Mouse (Mus musculus): ENCODE measurements around the gene Olfr1340.

The Olfr1340 gene

DNA sequence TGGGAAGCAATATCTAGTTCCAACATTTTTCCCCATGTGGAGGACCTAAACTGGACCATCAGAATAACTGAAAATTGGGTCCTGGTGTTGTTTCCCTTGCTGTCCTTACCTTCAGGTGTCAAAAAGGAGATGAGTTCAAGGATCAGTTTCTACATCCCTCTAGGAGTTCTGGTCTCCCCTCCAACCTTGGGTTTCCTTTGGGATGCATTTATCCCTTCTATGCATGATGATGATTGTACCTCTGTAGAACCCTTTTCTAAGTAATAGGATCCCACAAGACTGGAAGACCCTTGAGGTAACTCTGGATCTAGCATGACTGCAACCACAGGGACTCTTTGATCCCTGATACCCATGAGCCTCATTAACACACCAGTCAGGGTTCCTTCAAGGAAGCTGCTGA is at the start of gene Olfr1340:
Gene Olfr1340 (plus strand): TSS at position 301 of the 400 bp plus-strand sequence.
- no peak for DNase-seq (ENCODE audit: low read depth, low spot score)

DNA sequence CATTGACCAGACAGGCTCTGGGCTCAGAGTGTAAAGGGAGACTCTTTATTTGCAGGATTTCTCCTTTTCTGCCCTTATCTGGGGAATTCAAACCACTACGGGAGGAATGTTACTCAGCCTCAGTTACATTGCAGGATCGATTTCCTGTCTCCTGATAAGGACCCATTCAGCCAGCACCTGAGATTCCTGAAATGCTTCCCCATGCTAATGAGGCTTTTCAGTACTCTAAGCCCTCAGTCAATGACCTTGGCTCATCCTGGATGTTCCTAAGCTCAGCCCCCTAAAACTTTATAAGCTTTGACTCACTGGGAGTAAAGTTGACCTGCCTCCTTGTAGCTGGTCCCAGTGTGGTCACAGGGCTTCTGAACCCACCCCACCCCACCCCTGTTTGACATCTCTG is 32.9 kb upstream of the Olfr1340 start:
- DNase-seq (ENCODE audit: low read depth, low spot score): no peak

DNA sequence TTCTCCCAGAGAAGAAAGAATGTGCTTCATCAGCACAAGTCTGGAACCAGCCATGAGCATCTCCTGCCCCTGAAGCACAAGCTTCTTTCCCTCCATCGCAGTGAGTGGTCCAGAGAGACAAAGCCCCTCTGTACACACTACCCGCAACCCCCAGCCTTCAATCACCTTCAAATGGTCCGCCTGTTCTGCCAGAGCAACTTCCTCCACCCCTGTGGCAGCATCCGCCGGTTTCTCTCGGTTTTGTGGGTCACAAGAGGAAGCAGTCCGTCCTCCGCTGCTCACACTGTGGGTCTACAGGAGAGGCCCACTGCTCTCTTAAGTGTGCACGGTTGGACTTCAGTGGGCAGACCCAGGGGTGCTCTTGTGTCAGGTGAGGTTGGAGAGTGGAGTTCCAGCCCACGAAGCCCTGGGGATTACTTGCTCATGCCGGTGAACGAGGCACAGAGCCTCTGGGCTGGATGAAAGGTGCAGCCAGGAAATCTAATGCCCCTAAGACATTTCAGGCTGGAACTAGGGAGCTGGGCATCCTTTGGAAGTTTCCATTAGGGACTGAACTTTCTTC is 27.4 kb upstream of the Olfr1340 start, which contains the start of gene Olfr1342:
Gene Olfr1342 (minus strand): TSS at position 345 of the 562 bp plus-strand sequence.
- no peak for DNase-seq (ENCODE audit: low read depth, low spot score)

DNA sequence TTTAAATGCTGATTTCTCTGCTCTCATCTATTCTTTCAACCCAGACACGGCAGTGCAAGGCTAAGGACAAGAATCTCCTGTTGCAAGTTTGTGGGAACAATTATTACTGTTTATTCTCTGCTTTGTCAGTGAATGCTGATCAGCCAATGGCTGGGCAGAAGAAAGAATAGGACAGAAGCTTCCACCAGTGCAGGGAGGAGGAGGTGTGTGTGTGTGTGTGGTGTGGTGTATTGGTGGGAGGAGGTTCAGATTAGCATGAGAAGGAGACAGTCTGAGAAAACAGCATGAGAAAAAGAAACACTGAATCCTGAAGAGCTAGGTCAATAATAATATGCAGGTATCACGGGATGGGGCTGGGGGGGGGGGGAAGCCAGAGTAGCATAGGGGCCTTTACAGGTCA is 26.1 kb upstream of the Olfr1340 start:
- no peak for DNase-seq (ENCODE audit: low read depth, low spot score)

DNA sequence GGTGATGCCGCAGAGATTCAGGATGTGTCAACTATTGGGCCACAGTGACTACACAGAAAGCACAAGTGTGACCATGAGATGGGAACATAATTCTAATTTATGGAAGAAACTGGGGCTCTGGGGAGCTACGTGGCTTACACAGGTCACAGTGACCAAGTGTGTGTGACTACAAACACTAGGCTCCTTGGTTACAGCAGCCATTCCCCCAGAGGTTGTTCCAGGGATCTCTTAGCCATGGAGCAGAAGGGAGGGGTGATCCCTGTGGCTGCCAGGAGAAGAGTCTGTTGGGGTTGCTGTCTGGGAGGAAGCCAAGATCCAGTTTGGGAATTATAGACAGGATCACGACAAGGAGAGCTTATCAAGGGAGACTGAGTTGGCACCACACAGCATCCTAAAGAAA is 16.7 kb upstream of the Olfr1340 start, which contains the start of gene Olfr1341:
Gene Olfr1341 (plus strand): TSS at position 301 of the 400 bp plus-strand sequence.
- no peak for DNase-seq (ENCODE audit: low read depth, low spot score)

DNA sequence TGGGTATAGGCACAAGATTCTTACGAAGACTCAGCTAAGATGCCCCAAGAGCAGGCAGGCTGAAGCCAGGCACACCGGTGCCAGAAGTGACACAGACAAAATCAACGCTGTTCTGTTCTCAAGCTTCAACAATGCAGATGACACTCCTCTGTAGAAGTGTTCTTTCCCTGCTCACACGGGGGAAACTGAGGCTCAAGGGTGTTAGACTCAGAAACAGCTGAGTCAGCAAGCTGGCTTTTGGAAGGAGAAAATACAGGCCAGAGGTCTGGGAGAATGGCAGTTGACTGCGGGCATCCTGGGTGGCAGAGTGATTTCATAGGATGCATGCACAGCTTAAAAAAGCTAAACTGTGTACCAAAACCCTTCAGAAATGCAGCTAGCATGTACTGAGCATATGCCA is 11.9 kb upstream of the Olfr1340 start:
- no peak for DNase-seq (ENCODE audit: low read depth, low spot score)

DNA sequence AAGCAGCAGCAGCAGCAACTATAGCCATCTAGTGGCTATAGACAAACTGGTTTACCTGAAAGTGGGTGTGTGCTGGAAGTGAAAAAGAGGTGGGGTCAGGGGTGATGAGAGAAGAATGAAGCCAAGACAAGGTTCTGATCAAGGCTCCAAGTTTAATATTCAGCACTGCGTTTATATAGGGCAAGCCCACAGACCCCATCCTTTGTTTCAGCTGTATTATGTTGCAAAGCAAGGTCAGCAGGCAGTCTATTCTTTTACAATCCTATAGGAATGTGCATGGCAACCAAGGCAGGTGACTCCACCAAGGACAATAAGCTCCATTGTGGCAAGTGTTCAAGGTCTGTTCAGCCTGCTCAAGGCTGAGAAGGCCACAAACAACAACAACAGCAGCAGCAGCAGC is 8.3 kb upstream of the Olfr1340 start:
- DNase-seq (ENCODE audit: low read depth, low spot score): no peak

DNA sequence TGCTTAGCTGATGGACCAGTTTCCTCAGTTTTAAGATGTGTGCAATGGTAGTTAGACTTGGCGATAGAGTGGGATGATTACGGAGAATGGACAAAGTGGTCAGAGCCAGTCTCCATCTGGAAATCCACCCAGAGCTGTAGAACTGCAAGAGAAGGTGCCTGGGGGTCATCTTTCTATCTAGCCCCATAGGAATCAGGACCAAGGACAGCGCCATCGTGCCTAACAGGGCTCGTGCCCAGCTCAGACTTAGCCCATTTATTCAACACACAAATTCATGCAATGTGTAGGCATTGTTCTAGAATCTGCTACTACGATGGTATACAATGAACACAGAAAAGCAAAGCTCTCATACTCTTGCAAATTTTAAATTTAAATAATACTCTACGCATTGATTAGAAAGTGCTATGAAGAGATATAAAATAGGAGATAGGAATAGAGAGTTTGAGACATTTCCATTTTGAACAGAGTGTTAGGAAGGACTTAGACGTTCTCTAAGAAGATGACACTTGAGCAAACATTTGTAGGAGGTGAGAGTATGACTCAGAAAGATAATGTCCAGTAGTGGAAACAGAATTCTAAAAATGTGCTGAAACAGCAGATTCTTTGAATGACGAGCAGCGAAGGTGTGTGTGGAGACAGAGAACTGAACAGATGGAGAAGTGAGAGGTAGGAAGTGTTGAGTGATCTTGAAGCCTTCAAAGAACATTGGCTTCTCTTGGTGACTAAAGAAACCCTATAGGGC is 2.0 kb downstream of the Olfr1340 start:
- DNase-seq (ENCODE audit: low read depth, low spot score): no peak

DNA sequence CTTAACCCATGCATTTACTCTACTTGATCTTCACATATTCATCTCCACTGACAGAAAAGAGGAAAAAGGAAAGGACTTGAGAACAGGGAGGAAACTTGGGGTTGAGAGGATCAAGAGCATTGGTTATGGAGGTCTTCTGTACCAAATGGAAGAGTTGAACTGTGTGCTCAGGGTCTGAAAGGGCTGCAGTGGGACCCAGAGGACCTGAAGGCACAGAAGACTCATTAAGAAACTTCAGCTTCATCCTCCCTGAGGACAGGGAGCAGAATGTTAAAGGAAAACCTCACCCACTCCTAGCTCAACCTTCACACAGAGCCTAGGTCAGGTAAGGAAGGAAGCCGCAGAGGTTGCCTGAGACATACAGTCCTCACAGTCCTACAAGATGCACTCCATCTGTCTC is 11.9 kb downstream of the Olfr1340 start, which contains the start of gene Olfr1339:
Gene Olfr1339 (plus strand): TSS at position 301 of the 400 bp plus-strand sequence.
- DNase-seq (ENCODE audit: low read depth, low spot score): no peak

DNA sequence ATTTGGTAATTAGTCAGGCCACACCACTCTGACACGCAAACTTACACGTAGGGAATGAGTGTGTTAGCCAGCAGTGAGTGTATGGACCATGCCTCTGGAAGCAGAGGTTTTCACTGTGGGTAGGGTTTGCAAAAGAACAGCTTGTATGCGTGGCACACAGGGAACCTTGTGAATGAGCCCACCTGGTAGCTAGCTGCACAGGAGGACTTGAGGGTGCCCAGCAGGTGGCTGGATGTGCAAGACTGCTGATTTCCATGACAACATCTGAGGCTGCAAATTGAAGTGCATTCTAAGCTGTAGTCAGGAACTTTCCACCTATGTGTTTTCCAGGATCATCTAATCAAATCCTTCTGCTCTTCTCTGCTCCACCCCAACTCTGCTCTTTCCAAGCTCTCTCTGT is 19.6 kb downstream of the Olfr1340 start:
- DNase-seq (ENCODE audit: low read depth, low spot score): no peak

DNA sequence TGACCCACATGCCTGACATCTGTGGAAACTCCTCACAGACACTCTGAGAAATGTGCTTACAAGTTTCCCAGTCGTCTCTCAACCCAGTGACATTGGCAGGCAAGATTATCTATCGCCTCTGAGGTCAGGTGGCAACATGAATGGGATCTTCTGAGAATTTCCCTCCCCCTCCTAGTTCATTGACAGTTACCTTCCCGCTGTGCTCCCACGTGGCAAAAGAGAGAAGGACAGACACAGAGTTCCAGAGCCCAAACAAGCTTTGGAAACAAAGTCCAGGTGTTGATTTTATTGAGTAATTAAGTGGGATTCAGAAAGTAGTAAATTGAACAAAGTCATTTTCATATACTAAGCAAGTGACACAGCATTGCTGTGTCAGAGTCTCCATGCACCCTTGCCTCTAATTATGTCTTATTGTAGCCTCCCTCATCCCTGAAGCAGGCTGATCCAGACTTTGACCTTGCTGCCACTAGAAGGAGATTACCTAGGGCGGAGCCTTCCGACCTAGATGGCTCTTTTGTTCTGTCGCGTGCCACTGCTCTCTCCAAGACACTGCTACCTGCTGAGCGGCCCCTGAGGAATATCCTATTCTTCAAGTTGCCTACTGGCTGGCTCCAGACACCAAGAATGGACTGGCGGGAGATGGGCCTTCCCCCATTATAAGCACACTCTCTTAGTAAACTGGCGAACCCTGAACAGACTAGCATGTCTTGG is 21.2 kb downstream of the Olfr1340 start:
- DNase-seq (ENCODE audit: low read depth, low spot score): no peak

DNA sequence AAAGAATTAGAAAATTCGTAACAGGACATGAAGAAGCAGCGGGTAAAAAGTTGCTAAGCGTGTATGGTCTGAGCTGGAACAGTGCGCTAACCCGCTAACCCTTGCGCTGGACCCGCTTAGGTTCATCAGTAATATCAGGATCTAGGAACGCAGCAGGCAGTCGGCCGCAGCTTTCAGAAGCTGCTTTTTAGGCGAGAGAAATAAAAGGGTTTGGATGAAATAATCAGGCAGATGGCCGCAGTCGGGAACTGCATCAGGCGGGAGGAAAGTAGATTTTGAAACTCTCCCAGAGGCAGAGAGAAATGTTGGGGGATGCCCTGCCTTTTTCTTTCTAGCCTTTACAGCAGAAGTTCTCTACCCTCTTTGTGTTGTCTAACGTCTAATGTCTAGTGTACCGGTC is 21.9 kb downstream of the Olfr1340 start:
- no peak for DNase-seq (ENCODE audit: low read depth, low spot score)

DNA sequence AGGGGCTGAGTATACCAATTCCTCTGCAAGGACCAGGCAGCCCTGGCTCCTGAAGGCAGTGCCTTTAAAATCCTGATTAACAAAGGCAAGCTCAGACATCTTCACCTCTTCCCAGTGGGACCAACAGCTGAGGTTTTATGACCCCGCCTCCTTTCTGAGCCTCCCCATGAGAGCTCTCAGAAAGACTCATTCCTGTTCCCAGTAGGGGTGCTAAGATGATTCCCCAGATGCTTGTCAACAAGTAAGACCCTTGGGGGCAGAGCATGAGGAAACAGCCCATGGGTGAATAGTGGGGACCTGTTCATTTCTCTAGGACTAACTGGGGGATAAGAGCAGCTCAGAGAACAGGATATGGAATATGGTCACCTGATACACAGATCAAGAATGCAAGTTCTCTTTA is 38.7 kb downstream of the Olfr1340 start, which contains the start of gene Olfr1338:
Gene Olfr1338 (minus strand): TSS at position 101 of the 400 bp plus-strand sequence.
- DNase-seq (ENCODE audit: low read depth, low spot score): no peak

All from CD4-positive helper T cell, adult 2 months (primary cell).